Mouse (Mus musculus): ENCODE data around the gene Gm853.

DNA sequence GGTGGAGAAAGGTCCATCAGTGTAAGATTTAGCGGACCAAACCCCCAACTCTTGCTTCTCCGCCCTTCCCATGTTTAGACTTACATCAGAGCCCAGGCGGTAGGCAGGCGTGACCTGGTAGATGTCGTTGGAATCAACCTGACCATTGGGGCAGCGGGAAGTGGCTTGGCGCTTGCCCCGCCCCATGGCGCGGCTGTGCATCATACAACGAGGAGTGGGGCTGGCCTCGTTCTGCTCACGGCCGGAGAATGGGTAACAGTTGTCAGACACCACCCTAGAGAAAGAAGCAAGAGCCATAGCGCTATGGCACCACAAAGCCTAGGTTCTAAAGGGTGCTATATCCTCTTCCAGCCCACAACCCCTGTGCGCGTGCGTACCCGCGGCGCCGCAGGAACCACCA, 54.9 kb downstream of the Gm853 start:
- TF ChIP-seq CTCF (IDR thresholded peaks at IDR 0.05; ENCODE audit: control insufficient read depth, insufficient read depth, low read length): no peak
- no peak for TF ChIP-seq POLR2A (IDR thresholded peaks at IDR 0.05; ENCODE audit: borderline replicate concordance, control insufficient read depth, low read depth, low read length)

Data from bone marrow, adult 2 months (tissue).